Mouse (Mus musculus): ENCODE data around the gene Erich4. TPM values are rescaled to one million over a fixed set of nuclear protein-coding genes. Genes with fewer than 3 reads are reported as not detected.
A peak's percentile ranks its signal among the peaks of the same experiment; 100 is the strongest.

Erich4 gene
- total and polyA plus RNA-seq, 3 experiments: 0.47 TPM; not detected in 2

GRCm38 (mm10) chr7:25620101-25620500, 4.4 kb upstream of the Erich4 start:
- no peaks in the 10 kb centered on the region for H3K27me3 ChIP-seq (ENCODE audit: control insufficient read depth, insufficient read depth, low read length)
- H3K36me3 ChIP-seq (ENCODE audit: control insufficient read depth, insufficient read depth, low read length): no peaks in the 10 kb centered on the region
- H3K9ac ChIP-seq (ENCODE audit: low read depth, low read length): no peak overlapping the region
- H3K79me2 ChIP-seq (replicated peaks; ENCODE audit: control insufficient read depth, insufficient read depth, low read length): no peaks in the 10 kb centered on the region
- WGBS: 95% methylated on average over 5 of the region's 5 CpGs
- H3K27ac ChIP-seq: peak overlapping the region; percentile 96; the same call in 1 of the 2 replicates
- peaks cover 1% of the 10 kb centered on the region; the same call in 1 of the 2 replicates for H3K4me1 ChIP-seq (ENCODE audit: control insufficient read depth, insufficient read depth, low read length)
- peak in 1 of 2 experiments; percentile 17 for DNase-seq
- intact Hi-C loops (cut with DNase I): no loop called here
- no peak for TF ChIP-seq EP300 (IDR thresholded peaks at IDR 0.05; ENCODE audit: insufficient read depth, low read depth, low read length)
- TF ChIP-seq CTCF (IDR thresholded peaks at IDR 0.05): no peak
- no peak for TF ChIP-seq POLR2A (IDR thresholded peaks at IDR 0.05; ENCODE audit: insufficient read depth, low read depth, low read length)
- peak overlapping the region; percentile 72 for H3K4me3 ChIP-seq

GRCm38 (mm10) chr7:25619722-25619991, 4.0 kb upstream of the Erich4 start:
- H3K36me3 ChIP-seq (ENCODE audit: control insufficient read depth, insufficient read depth, low read length): no peaks in the 10 kb centered on the region

GRCm38 (mm10) chr7:25618865-25619721, 3.4 kb upstream of the Erich4 start, which contains the start of gene Dmac2:
Gene Dmac2, plus strand, starts transcription at chr7:25619414.
- H3K27ac ChIP-seq: peak within 1 kb of the TSS; percentile 96
- H3K4me3 ChIP-seq: peak within 1 kb of the TSS; percentile 72
- TF ChIP-seq POLR2A (IDR thresholded peaks at IDR 0.05; ENCODE audit: insufficient read depth, low read depth, low read length) (peak; percentile 88), CTCF (IDR thresholded peaks at IDR 0.05) (no peak), EP300 (IDR thresholded peaks at IDR 0.05; ENCODE audit: insufficient read depth, low read depth, low read length) (peak; percentile 81; the same call in 1 of the 2 replicates)
- no peaks in the 10 kb centered on the region for H3K27me3 ChIP-seq (ENCODE audit: control insufficient read depth, insufficient read depth, low read length)
- H3K4me1 ChIP-seq (ENCODE audit: control insufficient read depth, insufficient read depth, low read length): peaks cover 1% of the 10 kb centered on the region; the same call in 1 of the 2 replicates
- DNase-seq: peak; percentile 94
- peak within 1 kb of the TSS; percentile 41 for H3K9ac ChIP-seq (ENCODE audit: low read depth, low read length)
- 1% methylated on average over 53 of the region's 53 CpGs for WGBS
- intact Hi-C loops (cut with DNase I): loop anchor here (2.0 to 5.0 kb wide), 2 partner anchors 38 to 397 kb away; partner anchors contain the start of genes Dedd2 and Zfp526
- no peaks in the 10 kb centered on the region for H3K36me3 ChIP-seq (ENCODE audit: control insufficient read depth, insufficient read depth, low read length)
- H3K79me2 ChIP-seq (replicated peaks; ENCODE audit: control insufficient read depth, insufficient read depth, low read length): no peaks in the 10 kb centered on the region

More at GRCm38 (mm10) chr7:25619722-25619991, 4.0 kb upstream of the Erich4 start:
- intact Hi-C loops (cut with DNase I): loop anchor here (2.0 to 5.0 kb wide), 2 partner anchors 37 to 397 kb away; partner anchors contain the start of genes Dedd2 and Zfp526
- TF ChIP-seq CTCF (IDR thresholded peaks at IDR 0.05): no peak
- no peak for TF ChIP-seq POLR2A (IDR thresholded peaks at IDR 0.05; ENCODE audit: insufficient read depth, low read depth, low read length)
- no peak for TF ChIP-seq EP300 (IDR thresholded peaks at IDR 0.05; ENCODE audit: insufficient read depth, low read depth, low read length)
- Histone ChIP-seq H3K79me2 (replicated peaks; ENCODE audit: control insufficient read depth, insufficient read depth, low read length) (no peaks in the 10 kb centered on the region), H3K27ac (peak overlapping the region; percentile 96), H3K4me1 (ENCODE audit: control insufficient read depth, insufficient read depth, low read length) (peaks cover 1% of the 10 kb centered on the region; the same call in 1 of the 2 replicates), H3K4me3 (peak overlapping the region; percentile 72), H3K9ac (ENCODE audit: low read depth, low read length) (peak overlapping the region; percentile 41), H3K27me3 (ENCODE audit: control insufficient read depth, insufficient read depth, low read length) (no peaks in the 10 kb centered on the region)
- no peak for DNase-seq
- WGBS: 32% methylated on average over 5 of the region's 5 CpGs

GRCm38 (mm10) chr7:25617376-25618160, 1.9 kb upstream of the Erich4 start:
- 87% methylated on average over 10 of the region's 10 CpGs for WGBS
- peak in 1 of 2 experiments; percentile 10 for DNase-seq

GRCm38 (mm10) chr7:25614831-25615705, 624 bp downstream of the Erich4 start:
- Histone ChIP-seq H3K9ac (ENCODE audit: low read depth, low read length) (no peak overlapping the region), H3K4me1 (ENCODE audit: control insufficient read depth, insufficient read depth, low read length) (peaks cover 1% of the 10 kb centered on the region; the same call in 1 of the 2 replicates), H3K36me3 (ENCODE audit: control insufficient read depth, insufficient read depth, low read length) (no peaks in the 10 kb centered on the region), H3K27ac (no peak overlapping the region), H3K4me3 (no peak overlapping the region), H3K79me2 (replicated peaks; ENCODE audit: control insufficient read depth, insufficient read depth, low read length) (no peaks in the 10 kb centered on the region), H3K27me3 (ENCODE audit: control insufficient read depth, insufficient read depth, low read length) (no peaks in the 10 kb centered on the region)
- intact Hi-C loops (cut with DNase I): loop anchor here (5.0 kb wide), 1 partner anchor 393 kb away; the partner anchor contains the start of genes Dedd2 and Zfp526
- DNase-seq: no peak
- 66% methylated on average over 21 of the region's 21 CpGs for WGBS
- TF ChIP-seq CTCF (IDR thresholded peaks at IDR 0.05) (no peak), EP300 (IDR thresholded peaks at IDR 0.05; ENCODE audit: insufficient read depth, low read depth, low read length) (no peak), POLR2A (IDR thresholded peaks at IDR 0.05; ENCODE audit: insufficient read depth, low read depth, low read length) (no peak)

More at GRCm38 (mm10) chr7:25617376-25618160, 1.9 kb upstream of the Erich4 start:
- Histone ChIP-seq H3K36me3 (ENCODE audit: control insufficient read depth, insufficient read depth, low read length) (no peaks in the 10 kb centered on the region), H3K9ac (ENCODE audit: low read depth, low read length) (no peak overlapping the region), H3K4me3 (no peak overlapping the region), H3K4me1 (ENCODE audit: control insufficient read depth, insufficient read depth, low read length) (peaks cover 1% of the 10 kb centered on the region; the same call in 1 of the 2 replicates), H3K79me2 (replicated peaks; ENCODE audit: control insufficient read depth, insufficient read depth, low read length) (no peaks in the 10 kb centered on the region), H3K27ac (no peak overlapping the region), H3K27me3 (ENCODE audit: control insufficient read depth, insufficient read depth, low read length) (no peaks in the 10 kb centered on the region)
- intact Hi-C loops (cut with DNase I): loop anchor here (2.0 to 5.0 kb wide), 2 partner anchors 39 to 395 kb away; partner anchors contain the start of genes Dedd2 and Zfp526
- TF ChIP-seq CTCF (IDR thresholded peaks at IDR 0.05): no peak
- TF ChIP-seq POLR2A (IDR thresholded peaks at IDR 0.05; ENCODE audit: insufficient read depth, low read depth, low read length): no peak

All from heart, adult 2 months (tissue).